Mouse (Mus musculus) forebrain, embryonic 10.5 days (tissue): Measurements from ENCODE around the gene Snca. TPM values are rescaled to one million over a fixed set of nuclear protein-coding genes. Genes with fewer than 3 reads are reported as not detected.
"Not testable (repeated sequence)": the region's sequence is repeated elsewhere in the genome, so short reads cannot be mapped to it uniquely, and the experiment has no call there.

Experiments
- DNase-seq: peaks from one replicate; pipeline ENCODE4 v3.0.0-alpha.2; 2017; ENCODE audit warnings: low spot score; ENCODE audit errors: extremely low spot score
- H3K27ac ChIP-seq: fragments of 300-500 bp; sonication (generic); 2 replicates; pipeline ENCODE4 v1.5.1; 2016; ENCODE audit warnings: mild to moderate bottlenecking
- H3K27me3 ChIP-seq: fragments of 300-500 bp; sonication (generic); 2 replicates; pipeline ENCODE4 v1.6.1; 2016; ENCODE audit warnings: mild to moderate bottlenecking; ENCODE audit not compliant: poor library complexity, severe bottlenecking
- H3K36me3 ChIP-seq: fragments of 300-500 bp; sonication (generic); replicated peaks from 2 replicates; pipeline ENCODE4 v1.6.1; 2016; ENCODE audit warnings: mild to moderate bottlenecking, moderate library complexity
- H3K4me1 ChIP-seq: fragments of 300-500 bp; sonication (generic); 2 replicates; pipeline ENCODE4 v1.6.1; 2016
- H3K4me3 ChIP-seq: fragments of 300-500 bp; sonication (generic); 2 replicates; pipeline ENCODE4 v1.5.1; 2016; ENCODE audit warnings: mild to moderate bottlenecking, moderate library complexity
- H3K9me3 ChIP-seq: fragments of 300-500 bp; sonication (generic); 2 replicates; pipeline ENCODE4 v1.6.1; 2016; ENCODE audit warnings: mild to moderate bottlenecking, moderate library complexity
- WGBS: fragments of 180-500 bp; shearing (Covaris S2); methylation state at CpG from one replicate; pipeline ENCODE4 v1.1.7; 2016; 5-methylcytosine and 5-hydroxymethylcytosine counted together
- polyA plus RNA-seq: library from polyadenylated mRNA; unstranded; fragments of >200 nt; fragmentation: Nextera tagmentation; extraction: Ambion mirVana; gene quantifications from 2 replicates; pipeline ENCODE4 v1.2.1, GENCODE M21; 2016

The Snca gene
- polyA plus RNA-seq, 1 experiment from 2014 or later = 19.5 TPM

GRCm38 (mm10) chr6:60765696-60766095 is 64.0 kb downstream of the Snca start:
- no peak for DNase-seq
- Histone ChIP-seq H3K36me3 (no peaks in the 10 kb centered on the region), H3K27me3 (no peaks in the 10 kb centered on the region), H3K27ac (no peak overlapping the region), H3K9me3 (no peaks in the 10 kb centered on the region), H3K4me1 (no peaks in the 10 kb centered on the region), H3K4me3 (no peak overlapping the region)
- WGBS = 83% methylated on average over 3 of the region's 3 CpGs

GRCm38 (mm10) chr6:60762864-60763263 is 66.8 kb downstream of the Snca start:
- no peak overlapping the region for H3K4me3 ChIP-seq
- no peak for DNase-seq
- H3K27ac ChIP-seq = no peak overlapping the region
- WGBS = 92% methylated on average over 4 of the region's 4 CpGs
- no peaks in the 10 kb centered on the region for H3K27me3 ChIP-seq
- no peaks in the 10 kb centered on the region for H3K4me1 ChIP-seq
- H3K9me3 ChIP-seq = no peaks in the 10 kb centered on the region
- no peaks in the 10 kb centered on the region for H3K36me3 ChIP-seq

GRCm38 (mm10) chr6:60761710-60762109 is 67.9 kb downstream of the Snca start:
- Histone ChIP-seq H3K27ac (no peak overlapping the region), H3K9me3 (no peaks in the 10 kb centered on the region), H3K4me3 (no peak overlapping the region), H3K4me1 (no peaks in the 10 kb centered on the region), H3K27me3 (no peaks in the 10 kb centered on the region), H3K36me3 (no peaks in the 10 kb centered on the region)
- no peak for DNase-seq
- WGBS = 91% methylated on average over 2 of the region's 2 CpGs

- Histone ChIP-seq H3K4me1 (no peaks in the 10 kb centered on the region), H3K27ac (no peak overlapping the region), H3K4me3 (no peak overlapping the region), H3K9me3 (no peaks in the 10 kb centered on the region), H3K27me3 (no peaks in the 10 kb centered on the region), H3K36me3 (no peaks in the 10 kb centered on the region)
- DNase-seq = no peak
- 97% methylated on average over 1 of the region's 1 CpGs for WGBS
These were observed 74.7 kb downstream of the Snca start for GRCm38 (mm10) chr6:60754975-60755374.

- DNase-seq = no peak
- H3K9me3 ChIP-seq = no peaks in the 10 kb centered on the region
- no peak overlapping the region for H3K4me3 ChIP-seq
- no peaks in the 10 kb centered on the region for H3K27me3 ChIP-seq
- no peak overlapping the region for H3K27ac ChIP-seq
- H3K4me1 ChIP-seq = peaks cover 17% of the 10 kb centered on the region
- no peaks in the 10 kb centered on the region for H3K36me3 ChIP-seq
These were observed 83.7 kb downstream of the Snca start for GRCm38 (mm10) chr6:60745965-60746364.

GRCm38 (mm10) chr6:60741427-60742071 is 88.1 kb downstream of the Snca start:
- no peak overlapping the region for H3K4me3 ChIP-seq
- no peak overlapping the region for H3K27ac ChIP-seq
- H3K4me1 ChIP-seq = peaks cover 20% of the 10 kb centered on the region
- no peak for DNase-seq
- H3K9me3 ChIP-seq = no peaks in the 10 kb centered on the region
- H3K27me3 ChIP-seq = no peaks in the 10 kb centered on the region
- H3K36me3 ChIP-seq = no peaks in the 10 kb centered on the region
- WGBS = 43% methylated on average over 2 of the region's 2 CpGs

GRCm38 (mm10) chr6:60739776-60740175 is 89.9 kb downstream of the Snca start:
- no peak overlapping the region for H3K27ac ChIP-seq
- no peaks in the 10 kb centered on the region for H3K27me3 ChIP-seq
- DNase-seq = no peak
- no peaks in the 10 kb centered on the region for H3K9me3 ChIP-seq
- WGBS = 27% methylated on average over 1 of the region's 1 CpGs
- no peaks in the 10 kb centered on the region for H3K36me3 ChIP-seq
- H3K4me1 ChIP-seq = peaks cover 15% of the 10 kb centered on the region
- H3K4me3 ChIP-seq = no peak overlapping the region

GRCm38 (mm10) chr6:60731164-60731563 is 98.5 kb downstream of the Snca start:
- no peaks in the 10 kb centered on the region for H3K36me3 ChIP-seq
- 69% methylated on average over 2 of the region's 2 CpGs for WGBS
- no peaks in the 10 kb centered on the region for H3K27me3 ChIP-seq
- DNase-seq = no peak
- H3K4me1 ChIP-seq = no peaks in the 10 kb centered on the region
- H3K4me3 ChIP-seq = no peak overlapping the region
- no peak overlapping the region for H3K27ac ChIP-seq
- H3K9me3 ChIP-seq = no peaks in the 10 kb centered on the region

GRCm38 (mm10) chr6:60724110-60724829 is 105.4 kb downstream of the Snca start:
- H3K27me3 ChIP-seq = no peaks in the 10 kb centered on the region
- H3K9me3 ChIP-seq = no peaks in the 10 kb centered on the region
- WGBS = 86% methylated on average over 2 of the region's 2 CpGs
- DNase-seq = no peak
- no peaks in the 10 kb centered on the region for H3K4me1 ChIP-seq
- no peak overlapping the region for H3K4me3 ChIP-seq
- no peak overlapping the region for H3K27ac ChIP-seq
- H3K36me3 ChIP-seq = no peaks in the 10 kb centered on the region

GRCm38 (mm10) chr6:60717566-60717965 is 112.1 kb downstream of the Snca start:
- Histone ChIP-seq H3K27me3 (no peaks in the 10 kb centered on the region), H3K36me3 (no peaks in the 10 kb centered on the region), H3K27ac (no peak overlapping the region), H3K9me3 (no peaks in the 10 kb centered on the region), H3K4me1 (no peaks in the 10 kb centered on the region), H3K4me3 (no peak overlapping the region)
- 85% methylated on average over 3 of the region's 3 CpGs for WGBS
- DNase-seq = no peak

GRCm38 (mm10) chr6:60709997-60710471 is 119.6 kb downstream of the Snca start:
- Histone ChIP-seq H3K36me3 (no peaks in the 10 kb centered on the region), H3K27ac (no peak overlapping the region), H3K9me3 (no peaks in the 10 kb centered on the region), H3K4me1 (peaks cover 7% of the 10 kb centered on the region), H3K27me3 (no peaks in the 10 kb centered on the region), H3K4me3 (no peak overlapping the region)
- no peak for DNase-seq
- WGBS = 23% methylated on average over 2 of the region's 2 CpGs

- H3K27ac ChIP-seq = no peak overlapping the region
- DNase-seq = no peak
- H3K9me3 ChIP-seq = no peaks in the 10 kb centered on the region; the same call in 1 of the 2 replicates
- no peaks in the 10 kb centered on the region for H3K4me1 ChIP-seq
- no peaks in the 10 kb centered on the region for H3K27me3 ChIP-seq
- H3K36me3 ChIP-seq = no peaks in the 10 kb centered on the region
- WGBS = 92% methylated on average over 2 of the region's 2 CpGs
- H3K4me3 ChIP-seq = no peak overlapping the region
These were observed 131.6 kb downstream of the Snca start for GRCm38 (mm10) chr6:60698072-60698471.

GRCm38 (mm10) chr6:60687048-60687447 is 142.6 kb downstream of the Snca start:
- 86% methylated on average over 4 of the region's 4 CpGs for WGBS

More at GRCm38 (mm10) chr6:60687048-60687447, 142.6 kb downstream of the Snca start:
- not testable (repeated sequence) for H3K27me3 ChIP-seq, H3K9me3 ChIP-seq, H3K27ac ChIP-seq, DNase-seq, H3K36me3 ChIP-seq, H3K4me1 ChIP-seq, H3K4me3 ChIP-seq
